Mouse (Mus musculus) stomach, postnatal 0 days (tissue): ENCODE measurements around the gene Atp5f1.

Experiments used
- CTCF ChIP-seq: IDR thresholded peaks from 2 replicates; pipeline ENCODE4 v1.5.1; 2016; ENCODE audit warnings: antibody characterized with exemption, low read depth, mild to moderate bottlenecking, moderate library complexity
- EP300 ChIP-seq: optimal IDR thresholded peaks from 2 replicates; pipeline ENCODE3; 2016; ENCODE audit warnings: antibody characterized with exemption

GRCm38 (mm10) chr3:105921959-105922358, 37.9 kb downstream of the Atp5f1 start:
- TF ChIP-seq CTCF: no peak
- TF ChIP-seq EP300: no peak
